Comparison of ENCODE assay signal across 15 mouse cellular contexts in the genomic region with DNA sequence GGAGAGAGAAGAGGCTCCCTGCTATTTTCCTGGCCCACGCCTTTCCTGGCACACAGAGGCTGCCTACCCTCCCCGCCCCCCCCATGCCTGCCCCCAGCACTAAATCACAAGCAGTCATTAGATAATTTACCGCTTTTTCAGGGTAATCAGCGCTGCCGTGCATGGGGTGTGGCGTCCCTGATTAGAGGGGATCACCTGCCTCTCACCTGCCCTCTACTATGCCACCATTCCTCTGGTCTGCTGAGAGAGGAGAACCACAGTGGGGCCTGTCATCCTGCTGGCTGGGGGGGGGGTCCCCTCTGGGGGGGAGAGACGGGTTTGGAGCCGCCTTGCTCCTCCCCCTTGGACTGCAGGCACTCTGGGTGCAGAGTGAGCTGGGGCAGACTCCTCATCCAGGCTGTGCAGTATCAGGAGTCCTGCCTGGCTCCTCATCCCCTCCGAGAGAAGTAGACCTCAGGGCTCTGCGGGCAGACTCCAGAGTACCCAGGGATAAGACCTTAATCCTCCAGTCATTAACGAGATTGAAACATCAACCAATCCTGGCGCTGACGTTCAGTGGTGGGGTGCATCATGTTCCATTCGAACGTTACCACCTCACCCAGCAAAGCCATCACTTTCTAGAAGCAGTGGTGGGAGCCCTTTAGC. TPM values are rescaled to one million over a fixed set of nuclear protein-coding genes. Genes with fewer than 3 reads are reported as not detected.
DNase-seq lines count a peak whose midpoint lies in the region; ATAC-seq and TF ChIP-seq lines count a peak whose summit lies in the region.
"Had no signal": no experiment of that assay in that cellular context is flagged by ENCODE, and none has a peak within 500 bp of the region (broad histone marks: within the 10 kb centered on the region; RNA-seq: fewer than 3 reads in every experiment).

No protein-coding gene starts in this region.

- DNase-seq in hindbrain, embryonic 14.5 days (ENCODE audit: low spot score) = no peak
- no peak for DNase-seq in G1E (ENCODE audit: low spot score)
- no peak for DNase-seq in urinary bladder, postnatal 10 days (ENCODE audit: low spot score)
- DNase-seq in layer of hippocampus, postnatal 14 days (ENCODE audit: low spot score in 2 of 2) = no peak
- DNase-seq: cerebellum, adult 11 months; heart, adult 11 months; kidney, adult 18-20 months; kidney, postnatal 4 days; lung, embryonic 14.5 days had no signal

- H3K4me1 ChIP-seq in hindbrain, embryonic 14.5 days (replicated peaks; ENCODE audit: control insufficient read depth, insufficient read depth, low read length) = peaks cover 12% of the 10 kb centered on the region; the same call in 1 of the 2 replicates
- H3K4me1 ChIP-seq in hindbrain, embryonic 12.5 days = peaks cover 29% of the 10 kb centered on the region
- no peaks in the 10 kb centered on the region for H3K4me1 ChIP-seq in G1E (ENCODE audit: insufficient read depth, low read depth, low read length)
- peaks cover 27% of the 10 kb centered on the region for H3K4me1 ChIP-seq in embryonic facial prominence, embryonic 15.5 days
- H3K4me1 ChIP-seq in neural tube, embryonic 13.5 days (replicated peaks) = peaks cover 45% of the 10 kb centered on the region

- H3K27me3 ChIP-seq in hindbrain, embryonic 14.5 days (ENCODE audit: control insufficient read depth, insufficient read depth, low read length) = no peaks in the 10 kb centered on the region
- H3K27me3 ChIP-seq in hindbrain, embryonic 12.5 days = no peaks in the 10 kb centered on the region; the same call in 1 of the 2 replicates
- no peaks in the 10 kb centered on the region for H3K27me3 ChIP-seq in G1E (ENCODE audit: insufficient read depth, low read length)
- no peaks in the 10 kb centered on the region for H3K27me3 ChIP-seq in embryonic facial prominence, embryonic 15.5 days
- peaks cover 5% of the 10 kb centered on the region; the same call in 1 of the 2 replicates for H3K27me3 ChIP-seq in neural tube, embryonic 13.5 days

- WGBS in hindbrain, embryonic 14.5 days = 40% methylated on average over 14 of the region's 15 CpGs
- WGBS in hindbrain, embryonic 12.5 days = 49% methylated on average over 15 of the region's 15 CpGs
- 24% methylated on average over 15 of the region's 15 CpGs for WGBS in embryonic facial prominence, embryonic 15.5 days
- 24% methylated on average over 15 of the region's 15 CpGs for WGBS in neural tube, embryonic 13.5 days

- H3K9me3 ChIP-seq in hindbrain, embryonic 14.5 days (ENCODE audit: control insufficient read depth, low read length) = no peaks in the 10 kb centered on the region
- H3K9me3 ChIP-seq in hindbrain, embryonic 12.5 days (replicated peaks) = no peaks in the 10 kb centered on the region
- H3K9me3 ChIP-seq in G1E (replicated peaks) = peaks cover 66% of the 10 kb centered on the region
- H3K9me3 ChIP-seq in embryonic facial prominence, embryonic 15.5 days (replicated peaks) = no peaks in the 10 kb centered on the region
- no peaks in the 10 kb centered on the region for H3K9me3 ChIP-seq in neural tube, embryonic 13.5 days

- H3K36me3 ChIP-seq in hindbrain, embryonic 14.5 days (replicated peaks; ENCODE audit: control insufficient read depth, insufficient read depth) = no peaks in the 10 kb centered on the region
- no peaks in the 10 kb centered on the region for H3K36me3 ChIP-seq in hindbrain, embryonic 12.5 days
- no peaks in the 10 kb centered on the region for H3K36me3 ChIP-seq in G1E (replicated peaks)
- H3K36me3 ChIP-seq in embryonic facial prominence, embryonic 15.5 days = no peaks in the 10 kb centered on the region
- H3K36me3 ChIP-seq in neural tube, embryonic 13.5 days = no peaks in the 10 kb centered on the region

- H3K27ac ChIP-seq in hindbrain, embryonic 14.5 days = no peak overlapping the region
- no peak overlapping the region for H3K27ac ChIP-seq in hindbrain, embryonic 12.5 days
- H3K27ac ChIP-seq in embryonic facial prominence, embryonic 15.5 days (replicated peaks) = no peak overlapping the region
- no peak overlapping the region for H3K27ac ChIP-seq in neural tube, embryonic 13.5 days (replicated peaks)

- H3K4me3 ChIP-seq in hindbrain, embryonic 14.5 days (replicated peaks; ENCODE audit: low read length) = no peak overlapping the region
- no peak overlapping the region for H3K4me3 ChIP-seq in hindbrain, embryonic 12.5 days
- H3K4me3 ChIP-seq in G1E (ENCODE audit: low read depth, low read length) = 0 out of 2 replicates have a peak overlapping the region, but pooled peaks have one; percentile 20
- no peak overlapping the region for H3K4me3 ChIP-seq in embryonic facial prominence, embryonic 15.5 days (replicated peaks)
- no peak overlapping the region for H3K4me3 ChIP-seq in neural tube, embryonic 13.5 days

- TF ChIP-seq CTCF in G1E (IDR thresholded peaks at IDR 0.05; ENCODE audit: low read depth, low read length) = no peak

- no peak overlapping the region for H3K9ac ChIP-seq in hindbrain, embryonic 14.5 days
- H3K9ac ChIP-seq in hindbrain, embryonic 12.5 days = no peak overlapping the region
- H3K9ac ChIP-seq in embryonic facial prominence, embryonic 15.5 days = no peak overlapping the region
- H3K9ac ChIP-seq in neural tube, embryonic 13.5 days = no peak overlapping the region
- H3K9ac ChIP-seq: lung, embryonic 14.5 days had no signal

- H3K4me2 ChIP-seq in hindbrain, embryonic 14.5 days (replicated peaks) = 0 out of 2 replicates have a peak overlapping the region, but pooled peaks have one; percentile 8
- H3K4me2 ChIP-seq in hindbrain, embryonic 12.5 days (replicated peaks) = no peak overlapping the region
- H3K4me2 ChIP-seq in embryonic facial prominence, embryonic 15.5 days (replicated peaks) = peak overlapping the region; percentile 15; the same call in 1 of the 2 replicates
- H3K4me2 ChIP-seq in neural tube, embryonic 13.5 days = peak overlapping the region; percentile 3; the same call in 1 of the 2 replicates
- H3K4me2 ChIP-seq: lung, embryonic 14.5 days had no signal

- ATAC-seq in hindbrain, embryonic 14.5 days (ENCODE audit: low FRiP score) = no peak
- ATAC-seq in hindbrain, embryonic 12.5 days (ENCODE audit: low FRiP score) = no peak
- ATAC-seq in G1E (ENCODE audit: extremely low read depth, insufficient number of reproducible peaks, low FRiP score, poor library complexity, severe bottlenecking) = no peak
- no peak for ATAC-seq in embryonic facial prominence, embryonic 15.5 days (ENCODE audit: insufficient number of reproducible peaks, low FRiP score, low TSS enrichment, low read depth)
- ATAC-seq in neural tube, embryonic 13.5 days (ENCODE audit: low read depth) = no peak
- ATAC-seq: activated CD4-positive, CD25-positive, alpha-beta regulatory T cell, adult 4 months had no signal

RNA-seq across cellular contexts. Expression of a gene that starts 3.1 kb away (rescaled TPM):
- 2.7 and 3.1 TPM in 2 replicates for polyA plus RNA-seq in hindbrain, embryonic 14.5 days (2014; fragmentation: Nextera tagmentation; extraction: Ambion mirVana)
- 2.4 and 2.8 TPM in 2 replicates for polyA plus RNA-seq in hindbrain, embryonic 12.5 days (2016; fragmentation: Nextera tagmentation; extraction: Ambion mirVana)
- total RNA-seq in G1E (2014; fragmentation: Nextera tagmentation) (not detected in 2 replicates), G1E (2017) (not detected in 2 replicates)
- not detected in 2 replicates for polyA plus RNA-seq in G1E (2012)
- 1.8 and 3.7 TPM in 2 replicates for polyA plus RNA-seq in embryonic facial prominence, embryonic 15.5 days (2015; fragmentation: Nextera tagmentation; extraction: Ambion mirVana)
- 0.82 and 1.0 TPM in 2 replicates for polyA plus RNA-seq in neural tube, embryonic 13.5 days (2015; fragmentation: Nextera tagmentation; extraction: Ambion mirVana)
- total RNA-seq in layer of hippocampus, postnatal 14 days (2021) = under 1 TPM; 0.29 to 0.60 TPM
- total RNA-seq: liver, adult 2 months; megakaryocyte progenitor cell, adult 5-6 weeks had no signal
- polyA plus RNA-seq: activated CD4-positive, CD25-positive, alpha-beta regulatory T cell, adult 4 months; liver, adult 2 months had no signal
